Mouse (Mus musculus): ENCODE results near the gene Pex16.

Pex16 gene

GRCm38 (mm10) chr2:92374514-92374913 lies at the start of gene Pex16, which contains the start of gene Large2:
TSS of gene Pex16 (plus strand) at chr2:92374676.
TSS of gene Large2 (minus strand) at chr2:92374869.
- ChIA-PET POLR2A (interaction anchor here in 3 of 4 experiments (0.6 to 13.4 kb wide), 45 partner anchors 8 to 1784 kb away, joined by 3 to 178 read pairs (median 5); partner anchors contain the start of genes Cry2 (in 2 of the 3), Mapk8ip1 (in 2 of the 3), Ambra1 (in 1 of the 3) and Arfgap2 (in 1 of the 3)), CTCF (interaction anchor here in 1 of 4 experiments (1.1 to 1.5 kb wide), 5 partner anchors 48 to 430 kb away, joined by 3 to 7 read pairs (median 3); no protein-coding TSS in a partner anchor)

- CTCF ChIA-PET = interaction anchor here in 1 of 4 experiments (0.6 kb wide), 1 partner anchor 112 kb away, joined by 3 read pairs; no protein-coding TSS in a partner anchor
Observed at GRCm38 (mm10) chr2:92325676-92326075, 48.8 kb upstream of the Pex16 start.

GRCm38 (mm10) chr2:92326221-92326620 lies 48.3 kb upstream of the Pex16 start:
- CTCF ChIA-PET = no interaction called here

More at GRCm38 (mm10) chr2:92325676-92326075, 48.8 kb upstream of the Pex16 start:
- POLR2A ChIA-PET = interaction anchor here in 1 of 4 experiments (0.8 kb wide), 1 partner anchor 22 kb away, joined by 3 read pairs; no protein-coding TSS in a partner anchor

GRCm38 (mm10) chr2:92327601-92328000 lies 46.9 kb upstream of the Pex16 start:
- POLR2A ChIA-PET = no interaction called here
- CTCF ChIA-PET = no interaction called here

More at GRCm38 (mm10) chr2:92326221-92326620, 48.3 kb upstream of the Pex16 start:
- POLR2A ChIA-PET = interaction anchor here in 1 of 4 experiments (0.8 kb wide), 1 partner anchor 22 kb away, joined by 3 read pairs; no protein-coding TSS in a partner anchor

- ChIA-PET POLR2A (interaction anchor here in 1 of 4 experiments (0.7 kb wide), 1 partner anchor 57 kb away, joined by 4 read pairs; no protein-coding TSS in a partner anchor), CTCF (no interaction called here)
Observed at GRCm38 (mm10) chr2:92328206-92328605, 46.3 kb upstream of the Pex16 start.

GRCm38 (mm10) chr2:92330840-92331239 lies 43.6 kb upstream of the Pex16 start:
- ChIA-PET POLR2A (interaction anchor here in 3 of 4 experiments (1.1 to 1.6 kb wide), 5 partner anchors 11 to 275 kb away, joined by 3 to 4 read pairs (median 3); partner anchors contain the start of gene Large2 (in 1 of the 3)), CTCF (interaction anchor here in 2 of 4 experiments (0.8 to 2.1 kb wide), 10 partner anchors 8 to 346 kb away, joined by 3 to 8 read pairs (median 4); no protein-coding TSS in a partner anchor)

GRCm38 (mm10) chr2:92331410-92331809 lies 43.1 kb upstream of the Pex16 start:
- ChIA-PET POLR2A (interaction anchor here in 3 of 4 experiments (1.1 to 1.6 kb wide), 3 partner anchors 11 to 276 kb away, joined by 3 read pairs; no protein-coding TSS in a partner anchor), CTCF (interaction anchor here in 3 of 4 experiments (0.6 to 2.1 kb wide), 8 partner anchors 9 to 323 kb away, joined by 3 to 8 read pairs (median 4); no protein-coding TSS in a partner anchor)

GRCm38 (mm10) chr2:92331871-92332270 lies 42.6 kb upstream of the Pex16 start:
- CTCF ChIA-PET = interaction anchor here in 3 of 4 experiments (0.6 to 2.1 kb wide), 7 partner anchors 9 to 323 kb away, joined by 3 to 8 read pairs (median 4); no protein-coding TSS in a partner anchor
- POLR2A ChIA-PET = interaction anchor here in 3 of 4 experiments (1.1 to 1.6 kb wide), 3 partner anchors 10 to 276 kb away, joined by 3 read pairs; no protein-coding TSS in a partner anchor

GRCm38 (mm10) chr2:92342418-92342817 lies 32.1 kb upstream of the Pex16 start:
- ChIA-PET POLR2A (interaction anchor here in 1 of 4 experiments (1.1 to 1.4 kb wide), 2 partner anchors 9 to 11 kb away, joined by 3 to 4 read pairs; no protein-coding TSS in a partner anchor), CTCF (interaction anchor here in 1 of 4 experiments (1.0 to 1.2 kb wide), 2 partner anchors 25 to 66 kb away, joined by 3 to 4 read pairs; no protein-coding TSS in a partner anchor)

- ChIA-PET POLR2A (interaction anchor here in 2 of 4 experiments (0.6 to 1.6 kb wide), 2 partner anchors 20 to 23 kb away, joined by 4 to 10 read pairs; no protein-coding TSS in a partner anchor), CTCF (no interaction called here)
Observed at GRCm38 (mm10) chr2:92347191-92347590, 27.3 kb upstream of the Pex16 start.

GRCm38 (mm10) chr2:92349589-92350425 lies 24.7 kb upstream of the Pex16 start:
- ChIA-PET POLR2A (interaction anchor here in 2 of 4 experiments (0.7 to 1.8 kb wide), 4 partner anchors 8 to 141 kb away, joined by 3 to 6 read pairs (median 3); partner anchors contain the start of genes Large2 (in 1 of the 2) and Pex16 (in 1 of the 2)), CTCF (interaction anchor here in 2 of 4 experiments (0.6 to 0.7 kb wide), 2 partner anchors 50 to 155 kb away, joined by 3 read pairs; no protein-coding TSS in a partner anchor)

- POLR2A ChIA-PET = interaction anchor here in 2 of 4 experiments (0.6 to 1.4 kb wide), 4 partner anchors 7 to 17 kb away, joined by 3 to 4 read pairs (median 3); no protein-coding TSS in a partner anchor
- CTCF ChIA-PET = no interaction called here
Observed at GRCm38 (mm10) chr2:92350686-92351085, 23.8 kb upstream of the Pex16 start.

GRCm38 (mm10) chr2:92353402-92353801 lies 21.1 kb upstream of the Pex16 start:
- CTCF ChIA-PET = interaction anchor here in 1 of 4 experiments (1.2 kb wide), 1 partner anchor 423 kb away, joined by 3 read pairs; no protein-coding TSS in a partner anchor
- POLR2A ChIA-PET = no interaction called here

GRCm38 (mm10) chr2:92354224-92354623 lies 20.3 kb upstream of the Pex16 start:
- POLR2A ChIA-PET = no interaction called here
- CTCF ChIA-PET = interaction anchor here in 2 of 4 experiments (0.6 to 1.2 kb wide), 2 partner anchors 299 to 424 kb away, joined by 3 to 4 read pairs; no protein-coding TSS in a partner anchor

- ChIA-PET POLR2A (interaction anchor here in 2 of 4 experiments (1.1 to 1.8 kb wide), 5 partner anchors 7 to 51 kb away, joined by 3 to 6 read pairs (median 3); partner anchors contain the start of genes Large2 (in 1 of the 2) and Pex16 (in 1 of the 2)), CTCF (no interaction called here)
Observed at GRCm38 (mm10) chr2:92359301-92359700, 15.2 kb upstream of the Pex16 start.

- POLR2A ChIA-PET = interaction anchor here in 2 of 4 experiments (1.1 to 1.8 kb wide), 5 partner anchors 9 to 50 kb away, joined by 3 to 5 read pairs (median 3); partner anchors contain the start of genes Large2 (in 1 of the 2) and Pex16 (in 1 of the 2)
- CTCF ChIA-PET = interaction anchor here in 2 of 4 experiments (0.6 to 1.0 kb wide), 2 partner anchors 126 to 379 kb away, joined by 3 read pairs; no protein-coding TSS in a partner anchor
Observed at GRCm38 (mm10) chr2:92360186-92360823, 14.2 kb upstream of the Pex16 start.

GRCm38 (mm10) chr2:92360893-92361292 lies 13.6 kb upstream of the Pex16 start:
- POLR2A ChIA-PET = interaction anchor here in 1 of 4 experiments (1.8 kb wide), 1 partner anchor 8 kb away, joined by 5 read pairs; no protein-coding TSS in a partner anchor
- CTCF ChIA-PET = interaction anchor here in 1 of 4 experiments (1.0 kb wide), 1 partner anchor 125 kb away, joined by 3 read pairs; no protein-coding TSS in a partner anchor

GRCm38 (mm10) chr2:92361795-92362194 lies 12.7 kb upstream of the Pex16 start:
- CTCF ChIA-PET = no interaction called here
- POLR2A ChIA-PET = no interaction called here

Measured in embryonic stem cell, embryonic (primary cell).